Mouse (Mus musculus) thymus, adult 2 months (tissue): ENCODE measurements around the gene Fam228b. TPM values are rescaled to one million over a fixed set of nuclear protein-coding genes. Genes with fewer than 3 reads are reported as not detected.

Experiments
- DNase-seq: peaks from one replicate; pipeline ENCODE4 v3.0.0; 2021
- H3K27ac ChIP-seq: fragments of 200-500 bp; 2 replicates; pipeline ENCODE4 v1.5.1; 2012; ENCODE audit warnings: low read length, control low read depth; ENCODE audit not compliant: control insufficient read depth, insufficient read depth
- H3K27me3 ChIP-seq: fragments of 200-500 bp; 2 replicates; pipeline ENCODE4 v1.6.1; 2012; ENCODE audit warnings: mild to moderate bottlenecking, low read length, moderate library complexity, mixed read lengths; ENCODE audit not compliant: control insufficient read depth, insufficient read depth
- H3K36me3 ChIP-seq: fragments of 200-500 bp; 2 replicates; pipeline ENCODE4 v1.6.1; 2012; ENCODE audit warnings: mild to moderate bottlenecking, low read length, moderate library complexity; ENCODE audit not compliant: control insufficient read depth, insufficient read depth
- H3K4me1 ChIP-seq: fragments of 200-500 bp; replicated peaks from 2 replicates; pipeline ENCODE4 v1.6.1; 2012; ENCODE audit warnings: low read length; ENCODE audit not compliant: control insufficient read depth, insufficient read depth
- H3K4me3 ChIP-seq: fragments of 200-500 bp; 2 replicates; pipeline ENCODE4 v1.5.1; 2012; ENCODE audit warnings: mild to moderate bottlenecking, low read length, control low read depth, moderate library complexity; ENCODE audit not compliant: control insufficient read depth, insufficient read depth
- CTCF ChIP-seq: fragments of 200-500 bp; IDR thresholded peaks from 2 replicates; pipeline ENCODE4 v1.5.1; 2012; ENCODE audit warnings: mild to moderate bottlenecking, control low read depth, low read length, moderate library complexity, borderline replicate concordance; ENCODE audit not compliant: control insufficient read depth, poor library complexity, insufficient read depth; ENCODE audit errors: extremely low read depth
- POLR2A ChIP-seq: fragments of 200-500 bp; IDR thresholded peaks from 2 replicates; pipeline ENCODE4 v1.6.1; 2012; ENCODE audit warnings: mild to moderate bottlenecking, low read length, control low read depth, moderate library complexity; ENCODE audit not compliant: control insufficient read depth, poor library complexity, insufficient read depth; ENCODE audit errors: extremely low read depth
- WGBS: fragments of 180-500 bp; shearing (Covaris S2); methylation state at CpG from one replicate; pipeline ENCODE4 v1.1.7; 2018; 5-methylcytosine and 5-hydroxymethylcytosine counted together
- polyA plus RNA-seq: library from polyadenylated mRNA; depleted of rRNA; stranded (reverse); fragments of >200 nt; gene quantifications from 2 replicates; pipeline ENCODE4 v1.2.3, GENCODE M21; 2012

The Fam228b gene
- polyA plus RNA-seq, 1 experiment = 0.71 TPM

DNA sequence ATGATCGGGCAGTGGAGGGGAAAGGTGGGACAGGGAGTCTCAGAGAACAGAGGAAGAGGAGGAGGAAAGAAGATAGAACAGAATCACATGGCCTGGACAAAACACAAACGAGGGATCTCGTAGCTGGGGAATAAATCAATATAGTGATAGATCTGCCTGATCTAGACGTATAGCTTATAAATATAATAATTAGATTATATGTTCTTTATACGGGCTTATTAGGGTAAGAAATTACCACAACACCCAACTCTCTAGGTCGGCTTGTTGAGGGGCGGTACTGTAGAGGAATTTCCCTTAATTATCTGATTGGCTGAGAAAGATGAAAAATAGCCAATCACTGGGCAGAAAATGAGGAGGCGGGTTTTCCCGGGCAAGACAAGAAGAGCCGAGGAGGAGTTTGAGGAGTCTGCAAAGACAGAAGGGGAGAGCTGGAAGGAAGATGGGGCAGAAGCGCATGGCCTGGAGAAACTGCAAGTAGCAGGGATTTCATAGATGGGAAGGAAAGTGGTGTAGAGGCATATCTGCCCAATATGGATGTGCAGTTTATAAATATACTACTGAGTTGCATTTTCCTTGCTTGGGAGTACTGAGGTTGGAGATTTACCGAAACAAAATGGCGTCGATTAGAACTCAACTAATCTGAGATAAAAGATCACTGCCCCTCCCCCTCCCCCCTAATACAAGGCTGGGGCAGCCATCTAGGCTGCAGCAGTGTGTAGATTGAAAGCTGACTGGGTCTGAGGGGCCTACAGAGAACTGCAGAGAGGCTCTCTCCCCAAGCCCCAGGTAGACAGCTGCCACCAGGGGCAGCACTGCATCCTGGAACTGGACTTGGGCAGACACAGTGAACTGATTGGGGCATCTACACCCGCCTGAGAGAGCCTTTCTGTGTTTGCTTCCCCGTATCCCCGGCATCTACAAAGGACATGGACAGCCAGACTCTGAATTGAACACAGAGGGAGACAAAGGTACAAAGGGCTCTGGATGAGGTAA is 49.0 kb downstream of the Fam228b start:
- no peaks in the 10 kb centered on the region for H3K36me3 ChIP-seq
- WGBS = 88% methylated on average over 17 of the region's 17 CpGs
- DNase-seq = no peak
- TF ChIP-seq POLR2A (no peak), CTCF (no peak)
- H3K4me1 ChIP-seq = no peaks in the 10 kb centered on the region
- H3K4me3 ChIP-seq = no peak overlapping the region
- H3K27me3 ChIP-seq = no peaks in the 10 kb centered on the region
- H3K27ac ChIP-seq = no peak overlapping the region

DNA sequence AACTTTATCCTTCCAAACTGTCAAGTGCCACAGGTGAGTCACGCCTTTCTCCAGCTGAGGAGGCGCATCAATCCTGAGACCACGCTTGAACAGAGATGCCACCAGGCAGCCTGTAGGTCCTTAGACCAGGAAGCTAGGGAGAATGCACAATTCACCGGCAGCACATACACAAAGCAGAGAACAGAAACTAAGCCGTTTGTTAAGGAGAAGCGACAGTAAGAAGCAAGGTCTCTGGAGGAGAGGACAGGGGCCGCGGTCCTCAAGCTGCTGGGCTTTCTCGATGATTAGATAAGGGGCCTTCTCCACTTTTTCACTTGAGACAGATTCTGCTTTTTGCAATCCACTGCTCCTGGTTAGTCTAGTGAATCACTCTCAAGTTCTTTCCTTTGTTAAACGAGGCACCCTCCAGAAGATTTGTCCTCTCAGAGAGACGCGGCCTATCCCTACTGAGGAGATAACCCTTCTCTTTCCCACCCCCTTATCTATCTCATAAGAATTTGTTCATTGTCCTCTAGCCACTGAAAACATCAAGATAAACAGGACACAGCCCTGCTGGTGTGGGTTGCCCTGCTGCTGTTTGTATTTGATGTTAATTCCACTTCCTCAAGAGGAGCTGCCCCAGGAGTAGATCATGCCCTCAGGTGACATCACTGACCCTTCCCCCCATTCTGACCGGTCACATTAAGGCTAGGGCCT is 49.9 kb downstream of the Fam228b start:
- no peaks in the 10 kb centered on the region for H3K4me1 ChIP-seq
- H3K27ac ChIP-seq = no peak overlapping the region
- H3K27me3 ChIP-seq = no peaks in the 10 kb centered on the region
- H3K4me3 ChIP-seq = no peak overlapping the region
- H3K36me3 ChIP-seq = no peaks in the 10 kb centered on the region
- TF ChIP-seq POLR2A = no peak
- no peak for DNase-seq
- WGBS = 79% methylated on average over 13 of the region's 13 CpGs

DNA sequence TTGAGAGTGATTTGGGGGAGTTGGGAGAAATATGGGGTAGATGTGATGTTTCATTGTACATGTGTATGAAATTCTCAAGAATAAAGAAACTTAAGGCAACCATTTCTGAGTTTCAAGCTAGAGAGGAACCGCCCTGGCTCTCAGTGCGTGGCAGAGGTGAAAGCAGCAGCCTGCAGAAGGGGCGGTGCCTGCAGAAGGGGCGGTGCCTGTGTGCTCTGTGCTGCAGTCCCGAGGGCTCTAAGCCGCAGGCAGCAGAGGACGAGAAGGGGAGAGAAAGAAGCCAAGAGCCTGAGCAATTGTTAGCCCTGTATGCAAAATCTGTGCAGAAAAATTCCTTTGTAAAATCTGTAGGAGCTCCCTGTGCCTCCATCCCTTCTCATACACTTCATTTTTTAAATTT is 51.6 kb downstream of the Fam228b start:
- Histone ChIP-seq H3K36me3 (peaks cover 10% of the 10 kb centered on the region), H3K27me3 (no peaks in the 10 kb centered on the region), H3K4me3 (no peak overlapping the region), H3K27ac (no peak overlapping the region), H3K4me1 (no peaks in the 10 kb centered on the region)
- TF ChIP-seq POLR2A (no peak), CTCF (no peak)
- 9% methylated on average over 7 of the region's 7 CpGs for WGBS
- DNase-seq = peak; percentile 24

DNA sequence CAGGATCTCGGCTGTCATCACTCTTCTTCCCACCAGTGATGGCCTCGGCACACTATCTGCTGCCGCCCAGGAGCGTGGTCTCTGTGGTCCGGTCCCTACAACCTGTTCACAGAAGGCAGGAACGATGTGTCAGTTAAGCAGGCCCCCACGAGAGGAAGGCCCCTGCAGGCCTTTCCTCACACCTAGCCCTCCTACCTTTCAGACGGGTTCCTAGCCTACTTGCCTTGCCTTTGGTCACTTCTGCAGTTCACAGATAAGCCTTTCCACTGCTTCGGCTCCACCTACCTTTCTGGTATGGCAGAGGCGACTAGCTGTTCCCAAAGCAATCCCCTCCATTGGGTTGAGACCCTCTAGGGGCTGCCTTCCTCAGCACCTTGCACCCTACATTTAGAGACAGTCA is 53.5 kb downstream of the Fam228b start:
- Histone ChIP-seq H3K4me1 (no peaks in the 10 kb centered on the region), H3K27me3 (no peaks in the 10 kb centered on the region), H3K27ac (no peak overlapping the region), H3K36me3 (peaks cover 18% of the 10 kb centered on the region), H3K4me3 (no peak overlapping the region)
- no peak for DNase-seq
- 92% methylated on average over 10 of the region's 10 CpGs for whole genome bisulfite sequencing
- no peak for TF ChIP-seq POLR2A
- TF ChIP-seq CTCF = no peak

DNA sequence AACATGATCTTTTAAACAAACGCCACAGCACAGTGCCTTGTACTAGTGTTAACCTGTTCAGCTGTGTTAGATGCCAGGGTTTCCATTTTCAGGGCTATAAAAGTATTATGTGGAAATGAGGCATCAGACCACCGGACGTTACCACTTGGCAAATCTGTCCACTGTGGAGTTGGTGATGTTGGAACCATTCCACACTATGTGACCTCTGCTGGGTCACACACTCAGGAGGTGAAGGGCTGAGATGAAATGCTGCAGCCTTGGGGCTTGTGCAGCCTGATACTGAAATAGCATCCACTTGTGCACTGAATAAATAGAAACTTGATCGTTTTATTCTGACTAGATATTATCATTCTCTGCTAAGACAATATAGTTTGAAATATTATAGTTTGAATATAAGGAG is 55.7 kb downstream of the Fam228b start:
- TF ChIP-seq CTCF = no peak
- TF ChIP-seq POLR2A = no peak
- Histone ChIP-seq H3K4me3 (no peak overlapping the region), H3K27me3 (no peaks in the 10 kb centered on the region), H3K27ac (no peak overlapping the region), H3K36me3 (peaks cover 28% of the 10 kb centered on the region), H3K4me1 (no peaks in the 10 kb centered on the region)
- DNase-seq = no peak
- 95% methylated on average over 4 of the region's 4 CpGs for WGBS

DNA sequence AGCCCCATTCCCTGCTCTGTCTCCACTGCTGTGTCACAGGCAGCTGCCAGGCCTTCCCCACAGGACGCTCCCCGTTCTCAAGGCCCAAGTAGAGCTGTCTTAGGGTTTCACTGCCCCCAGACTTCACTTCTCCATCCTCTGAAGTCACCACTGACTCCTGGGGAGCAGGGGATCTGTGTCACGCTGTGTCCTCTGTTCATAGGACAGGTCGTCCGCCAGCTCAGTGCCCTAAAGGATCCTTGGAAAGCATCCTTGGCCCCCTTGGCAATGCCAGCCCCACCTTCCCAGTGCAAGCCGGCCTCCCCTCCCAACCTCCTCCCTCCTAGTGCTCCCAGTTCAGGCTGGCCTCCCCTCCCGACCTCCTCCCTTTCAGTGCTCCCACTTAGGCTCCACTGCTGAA is 59.1 kb downstream of the Fam228b start:
- 97% methylated on average over 7 of the region's 7 CpGs for WGBS

DNA sequence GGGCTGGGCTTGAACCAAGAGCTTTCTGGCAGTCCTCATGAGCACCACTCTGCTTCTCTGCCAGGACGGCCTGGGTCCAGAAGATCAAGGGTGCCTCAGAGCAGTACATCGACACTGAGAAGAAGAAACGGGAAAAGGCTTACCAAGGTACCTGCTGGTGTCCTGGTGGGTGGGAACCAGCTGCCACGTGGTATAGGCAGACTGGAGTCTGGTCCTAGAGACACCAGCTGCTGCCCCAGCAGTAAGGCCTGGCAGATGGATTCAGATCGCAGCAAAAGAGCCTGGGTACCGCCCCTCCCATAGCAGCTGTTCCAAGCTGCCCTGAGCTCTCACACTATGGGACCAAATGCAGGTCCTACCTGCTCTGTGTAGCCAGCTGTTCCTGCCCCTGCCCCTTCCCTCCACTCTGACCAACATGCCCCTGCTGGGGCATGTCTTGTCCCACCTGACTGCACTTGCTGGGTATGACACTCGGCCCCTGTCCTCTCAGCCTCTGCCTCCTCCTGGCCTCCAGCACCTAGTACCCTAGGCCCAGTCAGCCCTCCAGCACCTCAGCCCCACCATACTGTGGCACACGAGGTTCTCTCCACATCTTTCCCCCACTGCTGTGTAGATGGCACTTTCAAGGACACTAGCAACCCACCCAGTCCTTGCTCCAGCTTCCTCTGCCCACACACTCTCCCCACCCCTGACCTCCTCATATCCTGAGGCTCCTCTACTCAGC is 60.0 kb downstream of the Fam228b start:
- DNase-seq = no peak
- Histone ChIP-seq H3K4me1 (peaks cover 3% of the 10 kb centered on the region), H3K4me3 (no peak overlapping the region), H3K36me3 (peaks cover 43% of the 10 kb centered on the region), H3K27ac (no peak overlapping the region), H3K27me3 (no peaks in the 10 kb centered on the region)
- TF ChIP-seq POLR2A = no peak
- TF ChIP-seq CTCF = no peak
- WGBS = 93% methylated on average over 8 of the region's 8 CpGs

More for the DNA sequence above, 59.1 kb downstream of the Fam228b start:
- TF ChIP-seq CTCF (no peak), POLR2A (no peak)
- no peak for DNase-seq
- Histone ChIP-seq H3K4me1 (peaks cover 3% of the 10 kb centered on the region), H3K4me3 (no peak overlapping the region), H3K36me3 (peaks cover 43% of the 10 kb centered on the region), H3K27ac (no peak overlapping the region), H3K27me3 (no peaks in the 10 kb centered on the region)
